Mouse (Mus musculus) 3134 (cell line): ENCODE measurements around the gene Slc5a10.

ENCODE experiments used
- DNase-seq: peaks from one replicate; pipeline ENCODE4 v3.0.0-alpha.2; 2011; ENCODE audit warnings: low spot score; ENCODE audit not compliant: insufficient read length; ENCODE audit errors: extremely low read depth

The Slc5a10 gene

DNA sequence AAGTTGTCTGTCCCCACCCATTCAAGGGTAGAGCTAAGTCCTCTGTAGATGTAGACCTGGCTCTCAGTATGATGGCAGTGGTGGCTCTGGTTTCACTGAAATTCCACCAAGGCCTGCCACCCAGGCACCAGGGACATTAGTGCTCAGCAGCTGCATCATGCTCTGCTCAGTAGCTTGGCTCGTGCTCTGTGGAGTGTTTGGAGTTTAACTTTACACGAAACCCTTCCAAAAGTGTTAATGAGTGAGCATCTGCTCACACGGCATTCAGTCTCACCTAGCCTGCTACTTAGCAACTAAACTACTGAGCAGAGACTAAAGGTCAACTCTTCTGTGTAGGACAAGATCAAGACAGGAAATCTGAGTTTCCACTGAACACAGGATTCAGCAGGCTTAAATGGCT lies at the start of gene Slc5a10:
Slc5a10 (minus strand) TSS at position 191 of the 400 bp plus-strand sequence.
- no peak for DNase-seq

DNA sequence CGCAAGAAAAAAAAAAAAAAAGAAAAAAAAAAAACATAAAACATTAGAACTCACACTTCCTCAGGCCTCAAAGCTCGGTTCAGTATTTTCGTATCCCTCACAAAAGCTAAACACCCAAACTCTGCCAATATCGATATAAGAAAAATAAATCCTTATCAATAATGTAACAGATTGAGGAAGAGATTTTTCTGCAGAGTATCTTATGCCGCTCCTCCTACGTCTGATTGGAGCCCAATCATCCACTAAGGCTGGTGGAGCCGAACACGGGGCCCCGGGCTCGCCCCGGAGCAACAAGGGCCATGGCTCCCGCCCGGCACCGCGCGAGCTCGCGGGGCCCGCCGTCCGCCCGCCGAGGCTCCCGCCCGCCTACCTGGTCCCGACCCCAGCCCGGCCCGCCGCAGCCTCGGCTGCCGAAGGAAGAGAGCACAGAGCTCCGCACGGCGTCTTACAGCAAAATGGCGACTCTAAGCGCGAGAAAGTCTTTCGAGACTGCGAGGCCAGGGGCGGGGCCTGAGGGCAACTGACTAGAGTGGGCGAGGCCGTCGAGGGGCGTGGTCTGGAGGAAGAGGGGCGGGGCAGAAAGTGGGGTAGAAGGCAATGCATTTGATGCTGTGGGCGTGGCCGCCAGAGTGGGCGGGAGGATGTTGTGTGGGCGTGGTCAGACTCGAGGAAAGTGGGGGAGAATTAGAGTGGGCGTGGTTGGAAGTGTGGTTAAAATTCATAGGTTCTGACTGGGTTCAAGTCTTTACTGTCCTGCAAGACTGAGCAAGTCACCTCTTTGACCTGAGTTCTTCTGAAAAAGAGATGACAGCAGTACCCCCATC lies 41.2 kb upstream of the Slc5a10 start, which contains the start of gene Prpsap2:
Prpsap2 (minus strand) TSS at position 505 of the 824 bp plus-strand sequence.
- DNase-seq, result peak; percentile 99

DNA sequence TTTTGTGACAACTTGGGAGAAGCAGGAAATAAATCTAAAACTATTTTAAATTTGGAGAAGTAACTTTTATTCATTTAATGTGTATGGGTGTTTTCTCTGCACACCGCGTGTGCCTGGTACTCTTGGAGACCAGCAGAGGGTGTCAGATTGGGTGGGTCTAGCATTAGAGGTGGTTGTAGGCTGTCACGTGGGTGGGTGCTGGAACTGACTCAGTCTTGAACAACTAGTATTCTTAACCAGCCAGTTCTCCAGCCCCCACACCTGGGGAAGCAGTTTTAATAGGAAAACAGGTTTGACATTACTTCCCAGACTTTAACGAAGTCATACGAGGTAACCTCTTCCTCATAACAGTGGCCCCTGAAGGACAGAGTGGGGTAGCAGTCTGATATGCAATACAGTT lies 39.9 kb upstream of the Slc5a10 start:
- peak; percentile 24 for DNase-seq

DNA sequence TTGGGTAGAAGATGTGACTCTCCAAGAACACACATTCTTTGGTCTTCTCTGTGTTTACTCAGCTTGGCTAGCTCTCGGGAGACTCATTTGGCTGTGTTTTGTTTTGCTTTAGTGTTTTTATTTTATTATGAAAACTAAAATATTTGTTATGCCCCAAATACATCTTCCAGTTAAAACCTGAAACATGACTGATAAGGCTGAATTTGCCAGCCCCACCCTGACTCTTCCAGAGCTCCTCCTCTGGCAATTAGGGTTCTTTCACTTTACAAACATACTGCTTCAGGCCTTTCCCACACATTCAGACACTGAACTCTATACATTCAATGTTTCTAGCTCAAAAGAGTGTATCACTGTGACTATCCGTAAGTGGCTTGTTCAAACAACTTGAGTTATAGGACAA lies 36.5 kb upstream of the Slc5a10 start:
- DNase-seq, result no peak

DNA sequence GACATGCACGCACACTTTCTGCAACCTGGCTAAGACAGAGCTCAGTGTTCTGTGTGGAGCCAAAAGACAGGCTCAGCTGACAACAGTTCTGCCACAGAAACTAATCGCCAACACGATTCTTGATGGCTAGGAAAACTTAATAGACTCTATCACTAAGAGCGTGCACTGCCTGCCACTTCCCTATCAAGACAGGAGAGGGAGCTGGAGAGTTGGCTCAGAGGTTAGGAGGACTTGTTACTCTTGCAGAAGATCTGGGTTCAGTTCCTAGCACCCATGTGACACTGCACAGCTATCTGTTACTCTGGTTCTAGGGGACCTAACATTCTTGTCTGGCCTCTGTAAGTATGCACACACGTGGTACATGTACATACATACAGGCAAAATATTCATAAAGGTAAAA lies 31.0 kb upstream of the Slc5a10 start:
- no peak for DNase-seq

DNA sequence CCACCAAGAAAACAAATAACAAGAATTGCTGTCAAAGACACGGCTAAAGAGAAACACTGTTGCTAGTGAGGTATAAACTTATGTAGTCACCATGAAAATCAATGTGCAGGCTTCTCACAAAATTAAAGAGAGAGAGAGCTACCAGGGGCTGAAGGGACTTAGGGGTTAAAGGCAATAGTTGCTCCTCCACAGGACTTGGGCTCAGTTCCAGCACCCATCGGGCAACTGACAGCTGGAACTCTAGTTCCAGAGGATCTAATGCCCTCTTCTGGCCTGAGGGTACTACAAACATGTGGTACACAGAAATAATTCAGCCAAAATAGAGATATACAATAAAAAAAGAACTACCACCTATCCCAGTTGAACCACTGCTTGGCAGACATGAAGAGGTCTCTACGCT lies 26.5 kb upstream of the Slc5a10 start:
- no peak for DNase-seq

DNA sequence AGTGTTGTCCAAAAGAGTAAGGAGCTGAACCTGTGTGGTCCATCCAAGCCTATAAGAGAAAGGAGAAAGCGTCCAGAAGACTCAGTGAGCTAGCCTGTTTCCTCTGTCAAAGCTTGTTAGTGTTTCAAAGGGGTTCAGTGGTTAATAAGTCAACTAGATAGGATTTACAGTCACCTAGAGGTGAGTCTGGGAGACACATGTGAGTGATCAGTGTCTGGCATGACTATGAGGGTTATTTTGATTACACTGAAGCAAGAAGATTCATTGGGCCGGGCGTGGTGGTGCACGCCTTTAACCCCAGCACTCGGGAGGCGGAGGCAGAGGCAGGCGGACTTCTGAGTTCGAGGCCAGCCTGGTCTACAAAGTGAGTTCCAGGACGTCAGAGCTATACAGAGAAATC lies 25.2 kb upstream of the Slc5a10 start:
- peak; percentile 27 for DNase-seq

DNA sequence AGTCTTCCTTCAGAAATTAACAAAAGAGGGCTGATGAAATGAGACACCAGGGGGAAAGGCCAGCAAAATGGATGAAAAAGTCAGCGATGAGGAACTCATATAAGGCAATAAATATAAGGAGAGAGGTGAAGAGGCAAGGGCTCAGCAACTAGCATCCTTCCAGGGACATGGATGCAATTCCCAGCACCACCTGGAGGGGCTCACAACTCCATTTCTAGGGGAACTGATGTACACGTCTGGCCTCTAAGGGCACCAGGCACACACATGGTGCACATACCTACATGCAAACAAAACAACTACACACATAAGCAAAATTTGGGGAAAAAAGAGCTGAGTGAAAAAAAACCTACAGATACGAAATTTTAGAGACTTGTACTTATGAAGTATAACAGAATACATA lies 23.8 kb upstream of the Slc5a10 start:
- no peak for DNase-seq

DNA sequence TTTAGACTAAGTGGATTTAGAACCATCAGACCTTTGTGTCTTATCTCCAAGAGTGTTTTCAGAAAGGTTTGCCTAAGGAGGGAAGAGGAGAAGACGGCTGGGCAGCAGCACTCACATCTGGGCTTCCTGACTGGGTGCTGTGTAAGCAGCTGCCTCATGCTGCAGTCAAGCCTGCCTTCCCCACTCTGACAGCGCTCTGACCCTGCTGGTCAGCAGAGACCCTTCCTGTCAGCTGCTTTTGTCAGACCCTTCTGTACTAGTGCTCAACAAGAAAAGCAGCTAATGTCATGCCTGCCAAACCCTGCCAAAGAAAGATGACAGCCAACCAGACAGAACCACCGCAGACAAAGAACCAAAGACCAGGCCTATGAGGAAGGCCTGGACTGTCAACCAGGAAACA lies 23.1 kb upstream of the Slc5a10 start:
- no peak for DNase-seq

DNA sequence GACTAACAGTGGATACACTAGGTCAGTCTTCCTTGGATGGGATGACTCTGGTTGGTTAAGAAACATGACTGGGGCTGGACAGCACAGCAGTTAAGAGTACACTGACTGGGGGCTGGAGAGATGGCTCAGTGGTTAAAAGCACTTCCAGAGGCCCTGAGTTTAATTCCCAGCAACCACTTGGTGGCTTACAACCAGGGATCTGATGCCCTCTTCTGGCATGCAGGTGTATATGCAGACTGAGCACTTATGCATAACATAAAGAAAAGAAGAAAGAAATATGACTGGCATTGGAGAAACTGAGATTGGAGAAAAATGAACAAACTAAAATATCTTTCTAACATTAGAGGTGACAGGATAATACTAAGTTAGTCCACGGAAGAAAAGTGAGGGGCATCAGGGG lies 19.9 kb upstream of the Slc5a10 start:
- no peak for DNase-seq

DNA sequence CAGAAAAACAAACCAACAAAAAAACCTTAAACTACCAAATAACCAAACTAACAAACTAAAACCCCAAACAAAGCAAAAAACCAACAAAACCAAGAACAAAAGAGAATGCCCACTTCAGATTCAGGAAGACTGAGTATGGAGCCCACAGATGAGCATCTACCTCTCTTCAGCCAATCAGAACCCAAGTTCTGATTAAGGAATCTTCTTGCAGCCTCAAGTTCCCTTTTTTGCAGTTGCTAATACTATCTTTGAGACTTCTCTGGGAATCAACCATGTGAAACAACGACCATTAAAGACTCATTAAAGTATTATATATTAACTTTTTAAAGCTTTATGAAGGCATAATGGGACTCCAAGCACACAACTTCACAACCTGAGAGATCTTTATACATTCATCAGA lies 16.7 kb upstream of the Slc5a10 start:
- no peak for DNase-seq

DNA sequence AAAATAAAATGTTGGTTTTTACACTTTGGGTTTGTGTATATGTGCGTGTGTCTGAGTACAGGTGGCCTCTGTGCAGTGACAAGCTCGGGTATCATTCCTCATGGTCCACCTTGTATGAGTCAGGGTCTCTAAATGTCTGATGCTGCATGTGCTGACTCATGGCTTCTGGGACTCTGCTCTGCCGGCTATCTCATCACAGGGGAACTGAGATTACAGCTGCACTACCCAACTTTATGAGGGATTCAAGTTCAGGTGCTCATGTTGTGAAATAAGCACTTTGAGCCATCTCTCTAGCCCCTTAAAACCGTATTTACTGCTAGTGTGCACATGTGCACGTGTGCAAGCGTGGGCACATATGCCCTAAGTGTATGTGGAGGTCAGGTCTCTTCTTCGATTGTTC lies 12.0 kb upstream of the Slc5a10 start:
- DNase-seq, result no peak

DNA sequence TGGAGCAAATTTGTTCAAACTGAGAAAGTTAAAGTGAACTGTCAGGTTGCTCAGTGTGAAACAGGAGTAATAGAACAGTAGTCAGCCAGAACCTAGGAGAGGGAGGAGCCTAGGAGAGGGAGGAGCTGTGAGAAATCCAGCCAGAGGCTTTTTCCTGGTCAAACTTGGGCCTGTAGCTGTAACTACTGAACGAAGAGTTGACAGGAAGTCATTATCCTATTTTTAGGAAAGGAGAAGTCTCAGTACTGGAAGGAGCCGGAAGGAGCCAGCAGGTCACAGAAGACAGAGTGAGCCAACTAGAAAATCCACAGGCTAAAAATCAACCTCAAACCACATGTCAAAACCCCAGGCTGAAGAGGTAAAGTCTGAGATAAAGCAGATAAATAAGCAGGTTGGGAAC lies 7.4 kb upstream of the Slc5a10 start:
- DNase-seq, result no peak

DNA sequence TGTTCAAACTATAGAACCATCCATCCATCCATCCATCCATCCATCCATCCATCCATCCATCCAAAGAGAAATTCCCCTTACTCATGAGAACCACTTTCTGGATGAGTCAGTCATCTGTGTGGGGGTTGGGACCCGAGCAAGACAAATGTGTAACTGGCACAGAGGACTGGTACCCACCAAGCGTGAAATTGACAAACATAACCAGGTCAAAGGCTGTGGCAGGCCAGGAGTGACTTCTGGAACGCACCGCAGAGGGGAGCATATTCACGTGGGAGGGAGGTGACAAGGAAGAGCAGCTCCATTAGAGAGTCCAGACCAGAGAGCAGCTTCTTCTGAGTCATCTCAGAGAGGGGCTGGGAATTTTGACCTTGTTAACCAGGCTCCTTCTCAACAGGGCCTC lies 1.5 kb upstream of the Slc5a10 start:
- no peak for DNase-seq

DNA sequence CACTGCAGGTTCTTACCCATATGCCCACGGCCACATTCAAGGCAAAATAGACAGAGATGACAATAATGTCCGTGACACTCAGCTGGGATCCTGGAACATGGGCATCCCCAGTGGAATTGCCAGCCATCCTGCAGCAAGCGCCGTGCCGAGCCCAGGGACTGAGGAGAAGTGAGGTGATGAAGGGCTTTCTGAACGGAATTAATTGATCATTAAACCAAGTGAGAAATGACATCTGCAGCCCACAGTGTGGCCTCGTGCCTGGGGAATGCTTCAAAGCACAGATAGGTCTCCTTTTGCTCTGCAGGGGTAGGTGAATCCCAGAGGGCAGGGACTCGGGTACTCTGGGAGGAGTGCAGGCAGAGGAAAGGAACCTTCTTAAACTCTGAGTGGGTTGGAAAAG lies 800 bp downstream of the Slc5a10 start:
- DNase-seq, result no peak

DNA sequence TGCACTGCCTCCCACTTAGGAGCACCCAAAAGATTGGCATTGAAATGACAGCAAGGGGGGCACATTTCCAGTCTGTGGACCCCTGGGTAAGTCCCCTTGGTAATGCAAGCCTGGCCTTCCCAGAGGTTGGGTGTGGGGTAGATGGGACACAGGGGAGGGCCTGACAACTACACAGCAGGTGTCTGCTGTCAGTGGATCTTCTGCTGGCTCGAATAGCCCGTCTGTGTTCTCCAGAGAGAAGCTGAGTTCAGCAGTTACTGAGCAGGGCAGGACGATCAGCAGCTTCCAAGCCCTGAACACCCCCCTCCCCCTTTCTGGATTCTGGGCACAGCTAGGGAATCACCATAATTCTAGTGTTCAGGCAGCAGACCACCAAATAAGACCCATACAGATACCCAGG lies 1.2 kb downstream of the Slc5a10 start:
- DNase-seq, result no peak

DNA sequence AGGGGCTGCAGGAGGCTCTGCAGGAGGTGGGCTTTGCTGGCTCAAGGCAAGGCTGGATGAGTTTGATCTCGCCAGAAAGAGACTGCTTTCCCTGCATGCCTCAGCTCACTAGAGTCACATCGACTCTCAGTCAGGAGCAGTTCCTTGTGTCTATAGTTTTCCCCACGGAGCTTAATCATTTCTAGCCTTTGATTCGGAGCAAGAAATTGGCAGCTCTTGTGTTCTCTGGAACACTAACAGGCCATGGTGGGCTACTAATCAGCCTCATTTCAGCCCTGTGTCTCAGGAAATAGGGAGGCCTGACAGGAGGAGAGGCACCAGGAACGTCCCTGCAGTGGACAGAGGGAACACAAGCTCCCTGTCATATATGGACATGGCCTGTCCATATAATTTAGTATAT lies 2.6 kb downstream of the Slc5a10 start:
- DNase-seq, result no peak

DNA sequence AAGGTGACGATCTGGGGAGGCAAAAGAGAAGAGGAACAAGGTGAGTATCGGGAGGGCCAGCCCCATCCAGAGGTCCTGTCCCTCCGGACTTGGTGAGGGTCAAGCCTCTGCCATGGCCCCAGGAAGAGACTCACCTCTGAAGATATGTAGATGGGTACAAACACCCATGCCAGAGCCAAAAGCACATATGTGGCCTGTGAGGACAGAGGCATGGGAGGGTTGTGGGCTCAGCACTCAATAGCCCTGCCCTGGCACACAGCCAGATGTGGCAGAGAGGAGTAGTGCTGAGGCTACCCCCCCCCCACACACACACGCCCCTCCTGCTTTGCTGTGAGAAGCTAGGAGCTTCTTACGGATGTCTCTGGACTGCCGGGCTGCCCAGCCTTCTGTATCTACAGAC lies 5.5 kb downstream of the Slc5a10 start:
- no peak for DNase-seq

DNA sequence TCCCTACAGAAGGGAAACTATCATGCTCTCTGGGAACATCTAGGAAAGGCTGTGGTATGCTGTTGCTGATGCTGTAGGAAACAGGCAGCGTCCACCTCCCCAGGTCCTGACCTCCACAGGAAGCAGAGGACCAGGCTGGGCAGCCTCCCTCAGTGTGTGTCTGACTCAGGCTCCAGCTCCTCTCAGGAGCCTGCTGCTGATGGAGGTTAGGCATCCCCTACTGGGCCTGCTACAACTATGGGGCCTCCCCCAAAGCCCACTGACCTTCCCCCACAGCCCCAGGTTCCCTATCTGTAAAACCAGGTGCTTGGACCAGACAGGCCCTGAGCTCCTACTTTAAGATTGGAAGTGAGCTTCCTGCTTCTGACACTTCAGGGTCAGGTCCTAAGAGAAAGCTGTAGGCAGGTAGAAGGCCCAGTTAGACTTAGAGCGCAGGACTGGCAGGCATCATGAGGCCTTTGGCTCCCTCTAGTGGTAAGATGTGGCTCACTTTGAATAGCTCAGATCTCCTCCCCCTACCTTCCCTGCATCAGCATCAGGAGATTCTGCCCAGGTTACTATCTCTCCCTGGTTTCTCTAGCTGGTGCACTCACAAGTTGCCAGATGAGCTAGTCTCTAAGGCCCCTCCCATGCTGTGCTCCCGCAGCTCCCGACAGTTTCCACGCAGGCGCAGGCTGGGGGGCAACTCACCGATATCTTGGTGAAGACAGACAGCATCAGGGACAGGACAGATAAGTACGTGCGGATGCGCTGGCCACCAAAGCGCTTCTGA lies 6.1 kb downstream of the Slc5a10 start:
- DNase-seq, result peak; percentile 37

DNA sequence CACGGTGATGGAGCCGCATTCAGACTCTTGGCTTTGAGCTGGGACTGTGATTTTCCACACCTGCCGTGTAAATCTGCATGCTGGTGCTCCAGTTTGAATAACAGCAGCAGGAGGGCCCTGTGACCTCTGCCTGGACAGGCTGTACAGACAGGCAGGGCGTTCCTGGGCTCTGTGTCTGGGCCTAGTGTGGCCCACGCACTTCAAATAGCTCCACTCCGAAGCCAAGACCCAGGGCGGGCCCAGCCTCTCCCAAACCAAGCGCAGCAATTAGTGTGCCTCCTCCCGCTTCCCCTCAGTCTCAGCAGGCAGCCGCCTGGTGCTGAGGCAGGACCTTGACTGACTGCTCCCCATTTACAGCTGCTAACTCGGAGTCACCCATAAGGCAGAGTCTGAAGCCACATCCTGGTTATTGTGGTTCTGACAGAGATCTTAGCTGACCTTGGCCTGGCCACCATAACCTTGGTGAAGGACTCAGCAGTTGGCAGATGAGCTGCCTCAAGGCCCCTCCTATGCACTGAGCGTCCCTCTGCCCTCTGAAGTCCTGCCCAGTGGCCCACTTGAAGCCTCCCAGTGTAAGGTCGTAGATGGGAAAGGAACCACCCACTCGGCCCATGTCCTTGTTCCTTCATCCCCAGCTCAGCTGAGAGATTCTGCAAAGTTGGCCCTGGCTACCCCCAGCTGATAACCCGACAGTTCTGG lies 7.3 kb downstream of the Slc5a10 start:
- DNase-seq, result no peak

DNA sequence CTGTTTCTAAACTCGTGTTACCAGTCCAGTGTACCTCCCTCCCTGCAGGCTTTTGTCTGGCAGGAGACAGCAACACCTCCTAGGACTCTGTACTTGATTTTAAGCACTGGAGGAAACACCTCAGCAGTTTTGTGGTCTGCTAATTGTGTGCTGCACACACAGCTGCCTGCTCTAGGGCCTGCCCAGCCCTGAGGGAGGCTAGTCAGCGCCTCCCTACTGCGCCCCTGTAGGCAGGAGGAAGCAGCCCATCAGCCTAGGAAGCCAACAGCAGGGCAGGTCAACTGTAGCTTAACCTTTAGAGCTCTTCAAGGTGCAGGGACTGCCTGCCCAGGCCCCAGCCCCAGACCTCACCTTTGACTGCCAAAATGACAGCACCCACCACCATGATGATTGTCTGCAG lies 11.7 kb downstream of the Slc5a10 start:
- no peak for DNase-seq
